Mouse (Mus musculus): Measurements from ENCODE around the gene Vmn2r22. TPM values are rescaled to one million over a fixed set of nuclear protein-coding genes. Genes with fewer than 3 reads are reported as not detected.
"Not testable (repeated sequence)": the region's sequence is repeated elsewhere in the genome, so short reads cannot be mapped to it uniquely, and the experiment has no call there.

Vmn2r22 gene
- polyA plus RNA-seq, 2 experiments, result not detected

DNA sequence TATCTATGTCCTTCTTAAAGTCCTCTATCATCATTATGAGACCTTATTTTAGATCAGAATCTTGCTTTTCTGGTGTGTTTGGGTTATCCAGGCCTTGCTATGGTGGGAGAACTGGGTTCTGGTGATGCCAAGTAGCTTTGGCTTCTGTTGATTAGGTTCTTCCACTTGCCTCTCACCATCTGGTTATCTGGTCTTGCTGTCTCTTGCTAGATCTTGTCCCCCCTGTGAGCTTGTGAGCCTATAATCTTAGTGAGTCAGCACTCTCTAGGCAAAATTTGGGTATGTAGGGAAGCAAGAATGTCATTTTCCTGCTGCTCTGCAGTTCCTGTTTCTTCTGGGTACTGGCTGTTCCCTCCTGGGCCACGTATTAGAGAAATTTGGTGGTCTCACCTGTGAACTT is 66.5 kb downstream of the Vmn2r22 start:
- ATAC-seq (ENCODE audit: low FRiP score, low read depth); DNase-seq (ENCODE audit: low spot score): not testable (repeated sequence)
- no CpG with 5 or more reads among the region's 1 CpGs for WGBS

DNA sequence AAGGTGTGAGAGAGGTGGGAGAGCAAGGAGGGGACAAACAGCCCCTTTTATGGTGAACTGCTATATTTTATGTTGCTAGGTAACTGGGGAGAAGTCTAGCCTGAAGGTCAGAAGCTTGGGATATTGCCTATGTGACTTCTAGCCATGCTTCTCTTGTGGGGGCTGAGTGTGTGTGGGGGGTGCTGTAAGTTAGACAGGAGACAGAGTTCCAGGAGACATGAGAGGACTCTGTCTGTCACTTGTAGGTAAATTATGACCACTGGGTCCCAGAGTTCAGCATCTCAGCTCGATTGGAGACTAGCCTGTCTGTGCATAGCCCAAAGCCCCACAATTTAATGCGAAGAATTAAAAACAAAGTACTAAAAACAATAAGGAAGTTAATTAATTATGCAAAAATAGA is 75.8 kb downstream of the Vmn2r22 start:
- WGBS, result no CpG with 5 or more reads among the region's 2 CpGs
- H3K9ac ChIP-seq (ENCODE audit: low read depth, low read length, severe bottlenecking); H3K9me3 ChIP-seq (ENCODE audit: control insufficient read depth, low read length); H3K4me2 ChIP-seq (replicated peaks; ENCODE audit: low read depth, low read length, severe bottlenecking); ATAC-seq (ENCODE audit: low FRiP score, low read depth); H3K36me3 ChIP-seq (ENCODE audit: control insufficient read depth, insufficient read depth, low read length); H3K4me1 ChIP-seq (ENCODE audit: control insufficient read depth, insufficient read depth, low read length); H3K27ac ChIP-seq (replicated peaks; ENCODE audit: low read depth, low read length); DNase-seq (ENCODE audit: low spot score); H3K27me3 ChIP-seq (ENCODE audit: control insufficient read depth, insufficient read depth, low read length); H3K4me3 ChIP-seq (replicated peaks; ENCODE audit: low read length): not testable (repeated sequence)

More for the DNA sequence above, 66.5 kb downstream of the Vmn2r22 start:
- H3K4me3 ChIP-seq (replicated peaks; ENCODE audit: low read length); H3K4me2 ChIP-seq (replicated peaks; ENCODE audit: low read depth, low read length, severe bottlenecking); H3K4me1 ChIP-seq (ENCODE audit: control insufficient read depth, insufficient read depth, low read length); H3K9ac ChIP-seq (ENCODE audit: low read depth, low read length, severe bottlenecking); H3K36me3 ChIP-seq (ENCODE audit: control insufficient read depth, insufficient read depth, low read length); H3K9me3 ChIP-seq (ENCODE audit: control insufficient read depth, low read length); H3K27ac ChIP-seq (replicated peaks; ENCODE audit: low read depth, low read length); H3K27me3 ChIP-seq (ENCODE audit: control insufficient read depth, insufficient read depth, low read length): not testable (repeated sequence)

Other genes starting within 250 kb of the Vmn2r22 start
- not detected in 2 replicates for gene Vmn2r20, start 232.6 kb downstream of the Vmn2r22 start, polyA plus RNA-seq (2012; rRNA removed)
- not detected in 2 replicates for gene Vmn2r20, start 232.6 kb downstream of the Vmn2r22 start, polyA plus RNA-seq (2014; fragmentation: Nextera tagmentation; extraction: Ambion mirVana)
- not detected in 2 replicates for gene Vmn2r21, start 117.3 kb downstream of the Vmn2r22 start, polyA plus RNA-seq (2012; rRNA removed)
- not detected in 2 replicates for gene Vmn2r21, start 117.3 kb downstream of the Vmn2r22 start, polyA plus RNA-seq (2014; fragmentation: Nextera tagmentation; extraction: Ambion mirVana)
- gene Vmn2r23, start 51.9 kb upstream of the Vmn2r22 start, polyA plus RNA-seq (2012; rRNA removed), result not detected in 2 replicates
- gene Vmn2r23, start 51.9 kb upstream of the Vmn2r22 start, polyA plus RNA-seq (2014; fragmentation: Nextera tagmentation; extraction: Ambion mirVana), result not detected in 2 replicates
- not detected in 2 replicates for gene Vmn2r24, start 128.2 kb upstream of the Vmn2r22 start, polyA plus RNA-seq (2012; rRNA removed)
- gene Vmn2r24, start 128.2 kb upstream of the Vmn2r22 start, polyA plus RNA-seq (2014; fragmentation: Nextera tagmentation; extraction: Ambion mirVana), result not detected in 2 replicates
- gene Vmn2r25, start 202.7 kb upstream of the Vmn2r22 start, polyA plus RNA-seq (2012; rRNA removed), result not detected in 2 replicates
- not detected in 2 replicates for gene Vmn2r25, start 202.7 kb upstream of the Vmn2r22 start, polyA plus RNA-seq (2014; fragmentation: Nextera tagmentation; extraction: Ambion mirVana)

Data from limb, embryonic 14.5 days (tissue).